Mouse (Mus musculus) heart, embryonic 10.5 days (tissue): ENCODE results near the gene Braf. TPM values are rescaled to one million over a fixed set of nuclear protein-coding genes. Genes with fewer than 3 reads are reported as not detected.
A peak's percentile ranks its signal among the peaks of the same experiment; 100 is the strongest.
"Not testable (repeated sequence)": the region's sequence is repeated elsewhere in the genome, so short reads cannot be mapped to it uniquely, and the experiment has no call there.

Experiments used
- DNase-seq: peaks from one replicate; pipeline ENCODE4 v3.0.0-alpha.2; 2017; ENCODE audit warnings: low spot score
- H3K27ac ChIP-seq: fragments of 300-500 bp; sonication (generic); 2 replicates; pipeline ENCODE4 v1.5.1; 2016; ENCODE audit warnings: mild to moderate bottlenecking
- H3K27me3 ChIP-seq: fragments of 300-500 bp; sonication (generic); 2 replicates; pipeline ENCODE4 v1.6.1; 2016; ENCODE audit warnings: mild to moderate bottlenecking; ENCODE audit not compliant: poor library complexity, insufficient read depth, severe bottlenecking
- H3K36me3 ChIP-seq: fragments of 300-500 bp; sonication (generic); 2 replicates; pipeline ENCODE4 v1.6.1; 2016; ENCODE audit warnings: mild to moderate bottlenecking, moderate library complexity
- H3K4me1 ChIP-seq: fragments of 300-500 bp; sonication (generic); 2 replicates; pipeline ENCODE4 v1.6.1; 2016; ENCODE audit warnings: mild to moderate bottlenecking
- H3K4me3 ChIP-seq: fragments of 300-500 bp; sonication (generic); 2 replicates; pipeline ENCODE4 v1.5.1; 2016; ENCODE audit warnings: mild to moderate bottlenecking, moderate library complexity
- H3K9me3 ChIP-seq: fragments of 300-500 bp; sonication (generic); 2 replicates; pipeline ENCODE4 v1.6.1; 2016; ENCODE audit warnings: mild to moderate bottlenecking, moderate library complexity
- WGBS: fragments of 180-500 bp; shearing (Covaris S2); methylation state at CpG from one replicate; pipeline ENCODE4 v1.1.7; 2016; 5-methylcytosine and 5-hydroxymethylcytosine counted together
- polyA plus RNA-seq: library from polyadenylated mRNA; unstranded; fragments of >200 nt; fragmentation: Nextera tagmentation; extraction: Ambion mirVana; gene quantifications from 2 replicates; pipeline ENCODE4 v1.2.1, GENCODE M21; 2016

Braf gene
- 14.5 and 15.2 TPM in 2 replicates for polyA plus RNA-seq

DNA sequence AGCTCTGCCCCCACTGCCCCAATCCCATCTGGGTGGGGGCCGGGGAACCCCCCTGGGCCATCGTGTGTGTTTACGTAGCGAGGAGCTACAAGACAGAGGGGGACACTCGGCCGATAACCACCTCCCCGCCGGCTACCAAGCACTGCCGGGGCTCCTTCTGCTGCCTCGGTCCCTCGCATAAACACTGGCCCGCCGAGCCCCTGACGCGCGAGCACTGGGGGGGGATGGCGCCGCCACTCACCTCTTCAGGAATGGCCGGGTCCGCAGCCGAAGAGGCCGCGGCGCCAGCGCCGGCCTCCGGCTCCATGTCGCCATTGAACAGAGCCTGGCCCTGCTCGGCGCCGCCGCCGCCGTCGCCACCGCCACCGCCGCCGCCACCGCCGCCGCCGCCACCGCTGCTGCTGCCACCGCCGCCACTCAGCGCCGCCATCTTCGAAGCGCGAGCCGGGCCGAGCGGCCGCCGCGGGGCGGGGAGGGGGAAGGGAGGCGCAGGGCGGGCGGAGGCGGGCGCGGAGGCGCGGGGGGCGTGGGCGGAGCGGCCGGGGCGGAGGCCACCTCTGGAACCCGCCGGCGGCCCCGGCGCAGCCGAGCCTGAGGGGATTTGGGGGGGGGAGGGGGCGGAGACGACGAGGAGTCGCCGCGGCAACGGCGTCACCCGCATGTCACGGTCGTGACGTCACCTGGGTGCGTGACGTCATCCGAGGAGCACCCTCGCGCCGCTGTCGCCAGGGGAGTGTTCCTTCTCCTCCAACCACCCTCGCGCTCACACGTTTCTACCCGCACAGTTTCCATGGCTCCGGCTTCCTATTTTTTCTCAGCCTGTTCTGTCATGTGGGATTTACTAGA lies at the start of gene Braf:
Braf (minus strand) TSS at position 598 of the 846 bp plus-strand sequence.
- Histone ChIP-seq H3K27me3 (no peaks in the 10 kb centered on the region), H3K4me1 (peaks cover 18% of the 10 kb centered on the region), H3K9me3 (no peaks in the 10 kb centered on the region), H3K4me3 (peak within 1 kb of the TSS; percentile 95), H3K36me3 (no peaks in the 10 kb centered on the region), H3K27ac (peak within 1 kb of the TSS; percentile 98)
- WGBS: 9% methylated on average over 92 of the region's 101 CpGs
- peak; percentile 96 for DNase-seq

DNA sequence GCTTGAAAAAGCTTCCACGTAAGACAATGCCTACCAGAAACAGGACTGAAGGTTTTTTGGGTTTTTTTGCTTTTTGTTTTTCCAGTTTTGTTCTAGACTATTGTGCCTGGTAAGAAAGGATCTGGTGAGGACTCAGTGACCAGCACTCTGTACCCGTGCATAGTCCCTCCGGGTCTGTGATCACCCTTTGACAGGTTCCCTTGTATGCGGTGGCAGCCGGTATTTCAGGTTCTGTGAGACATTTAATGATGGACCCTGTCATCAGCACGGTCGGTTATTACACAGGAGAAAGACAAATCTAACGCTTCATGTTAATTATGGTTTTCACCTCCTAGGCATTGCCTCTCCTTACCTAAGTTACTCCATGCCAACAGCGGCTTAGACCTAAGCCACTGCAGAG lies 49.8 kb upstream of the Braf start:
- Histone ChIP-seq H3K27me3 (no peaks in the 10 kb centered on the region), H3K36me3 (no peaks in the 10 kb centered on the region), H3K4me1 (0 out of 2 replicates have a peak, but pooled peaks cover 6% of the 10 kb centered on the region), H3K27ac (no peak overlapping the region), H3K9me3 (no peaks in the 10 kb centered on the region), H3K4me3 (no peak overlapping the region)
- DNase-seq: no peak
- 81% methylated on average over 9 of the region's 9 CpGs for WGBS

DNA sequence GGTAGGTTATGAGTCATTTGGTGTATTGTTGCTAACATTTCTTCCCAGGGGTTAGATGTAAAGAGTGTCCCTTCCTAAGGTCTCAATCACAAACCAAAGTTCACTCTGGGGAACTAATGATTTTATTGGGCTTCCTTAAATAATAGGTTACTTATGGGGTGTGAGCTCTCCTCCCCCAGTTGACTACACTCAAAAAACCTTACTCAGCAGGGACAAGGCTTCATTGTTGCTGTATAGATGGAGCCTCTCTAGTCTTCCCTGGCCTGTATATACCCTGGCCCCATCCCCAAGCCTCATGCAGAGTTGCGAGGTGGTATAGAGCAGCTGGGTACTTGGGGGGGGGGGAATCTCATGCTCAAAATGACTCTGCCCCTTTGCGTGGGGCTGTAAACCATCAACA lies 32.0 kb upstream of the Braf start:
- Histone ChIP-seq H3K4me3 (no peak overlapping the region), H3K4me1 (peaks cover 7% of the 10 kb centered on the region), H3K27ac (no peak overlapping the region), H3K27me3 (no peaks in the 10 kb centered on the region), H3K36me3 (no peaks in the 10 kb centered on the region), H3K9me3 (no peaks in the 10 kb centered on the region)
- WGBS: 90% methylated on average over 2 of the region's 2 CpGs
- no peak for DNase-seq

DNA sequence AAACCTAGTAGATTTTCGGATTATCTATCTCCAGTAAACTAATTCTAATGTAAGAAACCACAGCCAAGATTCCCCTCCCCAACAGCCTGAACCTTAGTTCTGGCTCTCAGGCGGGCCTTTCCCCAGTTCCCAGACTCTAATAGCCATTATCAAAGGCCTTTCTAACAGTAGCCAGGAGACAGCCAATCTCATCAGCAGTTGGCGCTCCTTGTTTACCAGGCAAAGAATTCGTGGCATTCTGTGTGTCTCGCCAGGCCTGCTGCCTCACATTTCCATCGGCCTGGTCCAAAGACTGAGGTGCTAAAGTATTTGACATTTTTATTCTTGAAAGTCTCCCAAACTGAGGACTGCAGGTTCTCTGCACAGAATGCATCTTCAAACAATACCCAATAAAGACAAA lies 24.6 kb upstream of the Braf start:
- H3K4me3 ChIP-seq: no peak overlapping the region
- no peak overlapping the region; the same call in 1 of the 2 replicates for H3K27ac ChIP-seq
- no peaks in the 10 kb centered on the region for H3K36me3 ChIP-seq
- no peaks in the 10 kb centered on the region for H3K4me1 ChIP-seq
- DNase-seq: no peak
- 8% methylated on average over 6 of the region's 6 CpGs for WGBS
- H3K27me3 ChIP-seq: no peaks in the 10 kb centered on the region
- H3K9me3 ChIP-seq: no peaks in the 10 kb centered on the region

DNA sequence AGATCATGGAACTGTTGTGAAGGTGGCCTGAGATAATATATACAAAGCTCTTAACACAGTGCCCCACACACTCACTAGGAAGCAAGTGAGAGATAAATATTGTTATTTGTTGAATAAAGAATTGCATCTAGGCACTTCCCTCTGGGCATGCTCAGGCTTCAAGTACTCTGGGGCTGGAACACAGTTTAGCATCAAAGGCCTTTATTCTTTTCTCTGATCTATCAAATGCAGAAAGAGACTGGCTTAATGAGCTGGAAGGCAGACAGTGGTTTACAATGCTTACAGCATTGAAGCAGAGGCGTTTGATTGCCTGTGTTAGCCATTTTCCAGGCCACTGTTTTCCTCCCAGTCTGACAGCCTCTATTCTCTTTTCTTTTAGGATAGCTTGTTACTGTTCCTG lies 21.8 kb upstream of the Braf start:
- Histone ChIP-seq H3K36me3 (no peaks in the 10 kb centered on the region), H3K27ac (no peak overlapping the region), H3K4me3 (no peak overlapping the region), H3K4me1 (no peaks in the 10 kb centered on the region), H3K9me3 (no peaks in the 10 kb centered on the region), H3K27me3 (no peaks in the 10 kb centered on the region)
- 39% methylated on average over 1 of the region's 1 CpGs for WGBS
- DNase-seq: no peak

DNA sequence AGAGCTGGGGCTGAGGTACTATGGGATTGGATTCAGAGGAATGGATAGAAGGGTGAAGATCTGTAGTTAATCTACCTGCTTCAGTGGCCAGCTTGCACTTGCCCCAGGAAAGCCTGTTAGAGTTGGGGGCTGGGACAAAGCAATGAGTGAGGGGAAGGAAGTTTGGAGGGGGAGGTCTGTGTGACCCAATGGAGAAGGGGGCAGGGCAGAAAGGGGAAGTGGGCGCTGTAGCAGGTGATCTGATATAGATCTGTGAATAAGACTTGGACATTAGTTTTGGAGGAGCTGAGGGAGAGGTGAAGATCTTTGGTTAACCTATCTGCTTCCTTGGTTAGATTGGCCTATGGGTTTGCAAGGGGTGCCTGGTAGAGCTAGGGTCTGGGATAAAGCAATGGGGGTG lies 20.2 kb upstream of the Braf start:
- no peaks in the 10 kb centered on the region for H3K27me3 ChIP-seq
- no peak for DNase-seq
- no peak overlapping the region for H3K4me3 ChIP-seq
- H3K9me3 ChIP-seq: no peaks in the 10 kb centered on the region
- no peaks in the 10 kb centered on the region for H3K36me3 ChIP-seq
- 87% methylated on average over 1 of the region's 1 CpGs for WGBS
- no peak overlapping the region for H3K27ac ChIP-seq
- no peaks in the 10 kb centered on the region for H3K4me1 ChIP-seq

DNA sequence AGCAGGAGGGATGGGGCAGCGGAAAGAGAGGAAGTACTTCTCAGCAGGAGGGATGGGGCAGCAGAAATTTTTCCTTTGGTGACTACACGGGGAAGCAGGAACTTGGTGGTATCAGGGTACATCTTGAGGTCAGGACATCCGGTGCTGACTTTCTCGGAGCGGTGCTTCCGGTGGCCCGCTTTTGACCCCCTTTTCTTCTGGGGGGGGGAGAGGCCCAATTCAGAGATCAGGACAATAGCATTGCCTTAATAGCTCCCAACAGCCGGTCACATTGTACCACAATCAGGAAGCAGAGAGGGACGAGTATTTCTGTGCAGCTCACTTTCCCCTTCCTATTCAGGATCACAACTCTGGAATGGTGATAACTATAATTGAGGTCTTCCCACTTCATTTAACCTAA lies 14.4 kb upstream of the Braf start:
- not testable (repeated sequence) for DNase-seq, H3K4me1 ChIP-seq
- 87% methylated on average over 9 of the region's 9 CpGs for WGBS

DNA sequence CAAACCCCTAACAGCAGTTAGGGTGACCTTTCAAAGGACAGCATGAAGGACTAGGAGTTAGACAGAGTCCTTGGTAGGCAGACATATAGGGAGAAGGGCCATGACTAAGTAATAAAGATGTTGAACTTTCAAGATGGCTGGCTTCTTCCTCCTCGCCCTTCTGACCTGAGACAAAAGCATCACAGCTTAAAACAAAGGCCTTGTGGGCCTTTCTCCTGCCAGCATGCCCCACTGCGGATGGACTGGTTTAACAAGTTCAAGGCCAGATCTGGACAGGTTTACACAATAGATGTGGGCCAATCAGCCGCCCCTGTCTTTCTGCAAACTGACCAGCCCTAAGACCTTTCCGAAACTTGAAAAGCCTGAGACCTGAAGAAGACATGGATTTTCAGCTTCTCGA lies 2.8 kb upstream of the Braf start:
- Histone ChIP-seq H3K27me3 (no peaks in the 10 kb centered on the region), H3K4me3 (no peak overlapping the region), H3K36me3 (no peaks in the 10 kb centered on the region), H3K9me3 (no peaks in the 10 kb centered on the region), H3K4me1 (peaks cover 11% of the 10 kb centered on the region; the same call in 1 of the 2 replicates), H3K27ac (no peak overlapping the region)
- 81% methylated on average over 5 of the region's 5 CpGs for WGBS
- no peak for DNase-seq

More for the DNA sequence above, 14.4 kb upstream of the Braf start:
- not testable (repeated sequence) for H3K9me3 ChIP-seq, H3K36me3 ChIP-seq, H3K27ac ChIP-seq, H3K27me3 ChIP-seq, H3K4me3 ChIP-seq

DNA sequence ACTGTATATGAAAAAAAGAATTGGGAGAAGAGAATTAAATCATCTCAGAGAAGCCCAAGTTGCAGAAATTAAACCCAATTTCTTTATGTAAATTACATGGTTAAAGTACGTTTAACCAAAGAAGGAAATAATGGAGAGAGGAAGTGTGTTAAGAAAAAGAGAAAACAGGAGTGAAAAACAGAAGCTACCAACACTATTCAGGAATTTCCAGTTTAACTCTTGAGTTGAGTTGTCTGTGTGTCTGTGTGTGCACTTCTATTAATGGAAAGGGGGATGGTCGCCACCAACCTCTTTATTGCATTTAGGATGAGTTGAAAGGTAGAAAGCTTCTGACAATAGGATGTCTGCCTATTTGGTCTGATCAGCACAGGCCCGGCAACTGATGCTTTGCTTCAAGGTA lies 886 bp upstream of the Braf start:
- WGBS: 82% methylated on average over 3 of the region's 3 CpGs
- H3K4me3 ChIP-seq: no peak overlapping the region
- no peaks in the 10 kb centered on the region for H3K27me3 ChIP-seq
- H3K36me3 ChIP-seq: no peaks in the 10 kb centered on the region
- H3K27ac ChIP-seq: no peak overlapping the region
- peaks cover 18% of the 10 kb centered on the region for H3K4me1 ChIP-seq
- DNase-seq: no peak
- H3K9me3 ChIP-seq: no peaks in the 10 kb centered on the region

DNA sequence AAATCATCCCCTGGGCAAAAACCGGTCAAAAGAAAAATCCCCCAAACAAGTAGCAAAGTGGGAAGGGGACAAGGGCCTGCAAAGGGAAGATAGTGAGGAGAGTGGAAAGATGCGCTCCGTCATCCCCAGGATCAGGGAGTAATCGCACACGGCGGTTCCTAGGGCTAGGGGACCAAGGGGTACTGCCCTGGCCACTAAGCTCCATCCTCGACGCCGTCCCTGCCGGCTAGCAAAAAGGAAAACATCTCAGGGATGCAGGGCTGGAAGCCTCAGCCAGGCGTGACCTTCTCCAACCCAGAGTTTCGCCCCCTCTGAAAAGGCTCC lies 759 bp downstream of the Braf start:
- 0% methylated on average over 12 of the region's 12 CpGs for WGBS
- Histone ChIP-seq H3K27ac (peak overlapping the region; percentile 98), H3K4me3 (peak overlapping the region; percentile 95), H3K36me3 (no peaks in the 10 kb centered on the region), H3K27me3 (no peaks in the 10 kb centered on the region), H3K4me1 (peaks cover 18% of the 10 kb centered on the region), H3K9me3 (no peaks in the 10 kb centered on the region)
- peak; percentile 83 for DNase-seq

DNA sequence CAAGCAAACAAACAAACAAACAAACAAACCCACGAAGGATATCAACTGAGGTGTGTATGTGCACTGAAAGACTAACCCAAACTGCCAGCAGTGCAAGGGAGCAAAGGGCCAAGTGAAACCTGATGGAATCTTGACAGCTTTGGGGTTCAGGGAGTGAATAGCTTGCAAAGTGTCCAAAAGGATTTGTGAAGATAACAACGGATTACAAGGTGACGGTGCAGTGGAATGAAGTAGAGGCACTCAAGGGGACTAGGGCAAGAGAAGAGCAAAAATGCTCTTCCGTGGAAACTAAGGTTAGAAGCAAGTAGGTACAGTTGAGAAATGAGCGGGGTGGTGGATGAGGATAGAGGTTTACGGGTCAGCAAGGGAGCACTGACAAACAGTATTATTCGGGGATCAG lies 1.2 kb downstream of the Braf start:
- Histone ChIP-seq H3K27me3 (no peaks in the 10 kb centered on the region), H3K36me3 (no peaks in the 10 kb centered on the region), H3K4me3 (peak overlapping the region; percentile 95), H3K4me1 (peaks cover 18% of the 10 kb centered on the region), H3K9me3 (no peaks in the 10 kb centered on the region), H3K27ac (peak overlapping the region; percentile 98)
- 0% methylated on average over 7 of the region's 7 CpGs for WGBS
- no peak for DNase-seq

DNA sequence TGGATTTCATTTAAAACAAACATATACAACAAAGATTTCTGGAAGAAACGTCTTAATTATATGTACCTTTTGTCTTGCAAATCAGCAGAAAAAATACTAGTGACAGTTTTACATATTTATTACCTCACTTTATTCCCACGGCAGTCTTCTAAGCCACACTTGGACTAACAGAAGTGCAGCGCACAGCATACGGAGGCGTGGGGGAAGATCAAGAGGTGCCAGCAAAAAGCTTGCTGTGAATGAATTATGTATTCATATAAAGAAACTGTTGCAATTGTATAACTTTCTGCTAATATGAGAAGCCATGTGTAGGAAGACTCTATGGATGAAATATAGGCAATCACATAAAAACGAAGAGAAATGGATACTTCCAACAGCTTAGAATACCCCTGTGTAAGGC lies 6.7 kb downstream of the Braf start:
- WGBS: 90% methylated on average over 6 of the region's 6 CpGs

DNA sequence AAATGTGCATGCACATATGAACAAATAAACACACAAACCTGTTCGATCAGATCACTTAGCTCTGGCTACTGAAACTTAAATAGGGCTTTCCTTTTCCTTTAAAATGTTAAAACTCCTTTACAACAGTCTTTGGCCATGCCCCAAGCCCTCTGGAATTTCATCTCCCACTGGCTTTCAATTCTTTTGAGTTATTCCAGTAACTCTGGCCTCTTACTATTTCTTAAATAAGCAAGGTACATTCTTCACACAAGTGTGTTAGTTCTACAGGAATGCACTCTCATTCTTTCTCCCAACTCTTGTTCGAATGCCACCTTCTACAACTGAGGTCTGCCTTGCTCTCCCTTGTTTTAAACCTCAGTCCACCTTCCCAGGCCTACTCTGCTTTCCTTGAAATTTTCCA lies 8.2 kb downstream of the Braf start:
- H3K27me3 ChIP-seq: no peaks in the 10 kb centered on the region
- DNase-seq: no peak
- WGBS: 84% methylated on average over 2 of the region's 2 CpGs
- 0 out of 2 replicates have a peak, but pooled peaks cover 2% of the 10 kb centered on the region for H3K36me3 ChIP-seq
- no peak overlapping the region for H3K4me3 ChIP-seq
- no peaks in the 10 kb centered on the region for H3K9me3 ChIP-seq
- no peak overlapping the region for H3K27ac ChIP-seq
- H3K4me1 ChIP-seq: peaks cover 3% of the 10 kb centered on the region; the same call in 1 of the 2 replicates

More for the DNA sequence above, 6.7 kb downstream of the Braf start:
- DNase-seq: no peak
- no peaks in the 10 kb centered on the region for H3K27me3 ChIP-seq
- H3K4me1 ChIP-seq: peaks cover 15% of the 10 kb centered on the region
- no peak overlapping the region for H3K4me3 ChIP-seq
- H3K36me3 ChIP-seq: 0 out of 2 replicates have a peak, but pooled peaks cover 2% of the 10 kb centered on the region
- H3K9me3 ChIP-seq: no peaks in the 10 kb centered on the region
- H3K27ac ChIP-seq: no peak overlapping the region
